Mouse (Mus musculus) cerebellum, adult 2 months (tissue): ENCODE measurements around the gene Enpp6. TPM values are rescaled to one million over a fixed set of nuclear protein-coding genes. Genes with fewer than 3 reads are reported as not detected.

Source experiments
- DNase-seq, 2 experiments: peaks; one replicate each; pipeline ENCODE4 v3.0.0; 2021
- H3K27ac ChIP-seq: fragments of 200-500 bp; 2 replicates; pipeline ENCODE4 v1.5.1; 2012; ENCODE audit warnings: low read length, control low read depth, inconsistent platforms; ENCODE audit not compliant: insufficient read depth
- H3K27me3 ChIP-seq: fragments of 200-500 bp; 2 replicates; pipeline ENCODE4 v1.6.1; 2012; ENCODE audit warnings: inconsistent platforms, mild to moderate bottlenecking, low read length, moderate library complexity; ENCODE audit not compliant: control insufficient read depth, insufficient read depth
- H3K4me1 ChIP-seq: fragments of 200-500 bp; 2 replicates; pipeline ENCODE4 v1.6.1; 2011; ENCODE audit warnings: low read length; ENCODE audit not compliant: control insufficient read depth, insufficient read depth
- H3K4me3 ChIP-seq: fragments of 200-500 bp; replicated peaks from 2 replicates; pipeline ENCODE3; 2011; ENCODE audit warnings: mild to moderate bottlenecking, low read depth, low read length, control low read depth; ENCODE audit not compliant: insufficient read depth
- CTCF ChIP-seq: fragments of 200-500 bp; IDR thresholded peaks from 2 replicates; pipeline ENCODE4 v1.5.1; 2011; ENCODE audit warnings: low read depth, mild to moderate bottlenecking, control low read depth, low read length, moderate library complexity, borderline replicate concordance; ENCODE audit not compliant: insufficient read depth
- POLR2A ChIP-seq: fragments of 200-500 bp; IDR thresholded peaks from 2 replicates; pipeline ENCODE4 v1.6.1; 2011; ENCODE audit warnings: low read length, control low read depth, borderline replicate concordance; ENCODE audit not compliant: insufficient read depth
- WGBS: fragments of 180-500 bp; shearing (Covaris S2); methylation state at CpG from one replicate; pipeline ENCODE4 v1.1.7; 2018; 5-methylcytosine and 5-hydroxymethylcytosine counted together
- polyA plus RNA-seq: library from polyadenylated mRNA; depleted of rRNA; stranded (reverse); fragments of >200 nt; gene quantifications from 2 replicates; pipeline ENCODE4 v1.2.3, GENCODE M21; 2012

The Enpp6 gene
- polyA plus RNA-seq, 1 experiment = 20.6 TPM

DNA sequence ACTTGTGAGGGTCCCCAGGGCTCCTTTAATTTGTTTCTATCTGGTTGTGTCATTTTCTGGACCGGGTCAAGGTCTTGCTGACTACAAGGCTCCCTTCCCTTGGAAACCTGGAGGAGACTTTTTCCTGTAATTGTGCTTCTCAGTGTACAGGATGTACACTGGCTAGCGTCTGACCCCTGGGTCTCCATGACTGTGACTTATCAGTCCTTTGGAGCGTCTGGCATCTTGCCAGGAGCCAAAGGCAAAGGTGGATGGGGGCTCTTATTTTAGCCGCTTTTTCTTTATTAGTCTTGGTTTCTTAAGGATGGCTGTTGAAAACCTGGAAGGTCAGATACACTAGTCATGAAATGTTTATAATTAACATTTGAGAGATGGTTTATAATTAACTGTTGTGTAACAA is 3.9 kb upstream of the Enpp6 start:
- H3K27ac ChIP-seq = no peak overlapping the region
- TF ChIP-seq POLR2A (no peak), CTCF (no peak)
- no peak overlapping the region for H3K4me3 ChIP-seq
- no peaks in the 10 kb centered on the region for H3K27me3 ChIP-seq
- H3K4me1 ChIP-seq = no peaks in the 10 kb centered on the region
- DNase-seq = no peak
- 72% methylated on average over 4 of the region's 4 CpGs for WGBS

DNA sequence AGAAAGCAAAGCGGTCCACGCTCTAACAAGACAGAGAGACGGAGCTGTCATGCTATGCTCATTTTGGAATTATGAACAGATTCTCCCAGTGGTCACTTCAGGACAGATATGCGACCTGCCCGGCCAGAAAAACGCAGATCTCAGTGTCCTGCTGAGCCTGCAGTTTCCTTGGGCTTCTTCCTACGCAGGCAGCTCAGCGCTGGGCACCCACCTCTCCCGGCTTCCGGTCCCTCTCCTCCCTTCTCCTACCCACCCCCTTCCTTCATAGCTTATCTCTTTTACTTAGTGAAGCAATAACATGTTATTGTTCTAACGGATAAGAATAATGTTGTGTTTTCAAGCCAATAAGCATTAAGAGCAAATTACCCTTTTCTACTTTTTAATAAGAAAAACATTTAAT is 2.0 kb upstream of the Enpp6 start:
- whole genome bisulfite sequencing = 66% methylated on average over 11 of the region's 11 CpGs
- Histone ChIP-seq H3K4me1 (no peaks in the 10 kb centered on the region), H3K4me3 (no peak overlapping the region), H3K27me3 (no peaks in the 10 kb centered on the region), H3K27ac (no peak overlapping the region)
- no peak for DNase-seq
- TF ChIP-seq POLR2A (no peak), CTCF (no peak)

DNA sequence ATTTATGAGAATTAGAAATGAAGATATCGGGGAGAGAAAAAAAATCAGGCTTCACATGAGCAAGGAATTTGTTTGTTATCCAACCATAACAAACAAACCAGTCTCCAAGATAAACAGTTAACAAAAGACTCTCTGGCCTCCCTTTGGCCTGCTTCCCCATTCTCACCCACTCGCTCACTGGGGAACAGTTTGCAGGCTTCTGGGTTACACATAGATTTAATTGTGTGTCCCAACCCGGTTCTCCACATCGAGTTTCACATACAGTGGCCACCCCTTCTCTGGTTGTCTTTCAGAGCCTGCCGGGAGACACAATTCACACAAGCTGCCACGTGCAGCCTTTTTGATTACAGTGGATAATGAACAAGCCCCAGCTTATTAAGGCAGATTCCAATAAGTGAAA is 1.7 kb downstream of the Enpp6 start:
- Histone ChIP-seq H3K27me3 (no peaks in the 10 kb centered on the region), H3K4me1 (no peaks in the 10 kb centered on the region), H3K27ac (no peak overlapping the region), H3K4me3 (no peak overlapping the region)
- WGBS = 63% methylated on average over 6 of the region's 6 CpGs
- no peak for DNase-seq
- no peak for TF ChIP-seq POLR2A
- TF ChIP-seq CTCF = no peak

DNA sequence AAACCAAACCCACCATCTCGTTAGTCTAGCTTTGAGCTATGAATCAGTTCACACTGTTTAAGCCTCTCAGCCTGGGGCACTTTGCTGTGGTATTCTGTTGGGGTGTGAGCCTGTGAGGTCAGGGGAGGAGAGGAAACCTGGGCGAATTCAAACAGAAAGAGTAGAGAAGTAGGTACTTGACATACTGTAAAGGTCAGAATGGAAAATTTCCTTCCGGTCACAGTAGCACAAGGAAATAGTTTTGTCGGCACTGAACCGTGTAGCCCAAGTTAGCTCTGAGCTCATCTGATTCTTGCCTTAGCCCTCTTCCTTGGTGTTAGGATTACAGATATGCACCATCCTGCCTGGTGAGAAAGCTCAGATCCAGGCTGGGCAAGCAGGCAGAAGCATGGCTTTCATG is 4.4 kb downstream of the Enpp6 start:
- 88% methylated on average over 5 of the region's 5 CpGs for WGBS

DNA sequence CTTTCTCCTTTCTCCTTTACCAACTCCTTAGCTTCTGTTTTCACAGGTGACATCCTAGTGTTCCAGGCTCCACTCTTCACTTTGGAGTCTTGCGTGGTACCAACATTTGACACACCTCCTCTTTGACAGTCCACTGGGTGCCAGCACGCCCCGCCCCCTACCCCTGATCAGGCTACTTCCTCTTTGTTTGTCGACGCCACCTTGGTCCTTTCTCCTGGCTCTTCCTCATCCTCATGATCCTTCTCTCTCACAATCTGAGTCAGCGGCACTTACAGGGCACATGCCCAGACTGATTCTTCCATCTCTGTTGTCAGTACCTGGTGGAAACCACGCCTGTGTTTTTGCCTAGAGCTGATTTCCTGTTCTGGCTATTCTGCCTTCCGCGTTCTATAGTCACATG is 5.9 kb downstream of the Enpp6 start:
- no peaks in the 10 kb centered on the region for H3K27me3 ChIP-seq
- no peak overlapping the region for H3K4me3 ChIP-seq
- DNase-seq = no peak
- H3K4me1 ChIP-seq = no peaks in the 10 kb centered on the region
- 90% methylated on average over 9 of the region's 9 CpGs for WGBS
- no peak overlapping the region for H3K27ac ChIP-seq
- TF ChIP-seq POLR2A (no peak), CTCF (no peak)

More for the DNA sequence above, 4.4 kb downstream of the Enpp6 start:
- Histone ChIP-seq H3K27me3 (no peaks in the 10 kb centered on the region), H3K4me3 (no peak overlapping the region), H3K27ac (no peak overlapping the region), H3K4me1 (no peaks in the 10 kb centered on the region)
- TF ChIP-seq POLR2A (no peak), CTCF (no peak)
- DNase-seq = no peak

DNA sequence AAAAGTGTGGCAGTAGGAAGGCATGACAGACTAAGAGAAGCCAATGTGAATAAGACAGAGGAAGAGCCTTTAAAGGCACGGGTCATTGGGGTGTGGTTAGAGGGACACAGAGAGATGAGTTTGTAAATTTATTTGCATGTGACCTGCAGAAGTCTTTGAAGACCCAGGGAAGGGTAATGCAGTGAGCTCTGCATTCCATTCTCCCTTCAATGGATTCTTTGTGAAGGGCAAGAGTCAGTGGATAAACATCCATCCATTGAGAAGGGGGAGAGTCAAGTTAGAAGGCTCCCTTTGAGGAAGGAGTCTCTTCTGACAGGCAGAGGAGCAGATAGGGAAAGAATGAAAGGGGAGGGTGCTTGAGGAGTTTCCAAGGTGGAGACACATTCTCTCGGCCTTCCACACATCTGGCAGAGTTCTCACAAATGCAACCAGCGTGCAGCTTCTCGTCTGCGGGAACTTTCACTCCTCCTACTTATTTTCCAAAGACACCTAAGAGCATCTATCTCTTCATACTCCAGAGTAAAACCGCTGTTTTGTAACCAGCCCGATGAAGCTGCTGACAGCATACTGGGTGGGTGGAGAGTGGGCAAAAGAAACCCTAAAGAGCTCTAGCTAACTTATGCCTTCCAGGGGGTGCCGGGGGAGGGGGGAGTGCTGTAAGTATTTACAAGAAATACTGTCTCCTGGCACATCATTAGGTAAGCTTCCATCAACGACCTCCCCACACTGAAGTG is 9.4 kb downstream of the Enpp6 start:
- TF ChIP-seq POLR2A (no peak), CTCF (no peak)
- no peak for DNase-seq
- no peaks in the 10 kb centered on the region for H3K27me3 ChIP-seq
- no peak overlapping the region for H3K27ac ChIP-seq
- no peaks in the 10 kb centered on the region for H3K4me1 ChIP-seq
- no peak overlapping the region for H3K4me3 ChIP-seq
- WGBS = 67% methylated on average over 9 of the region's 9 CpGs

DNA sequence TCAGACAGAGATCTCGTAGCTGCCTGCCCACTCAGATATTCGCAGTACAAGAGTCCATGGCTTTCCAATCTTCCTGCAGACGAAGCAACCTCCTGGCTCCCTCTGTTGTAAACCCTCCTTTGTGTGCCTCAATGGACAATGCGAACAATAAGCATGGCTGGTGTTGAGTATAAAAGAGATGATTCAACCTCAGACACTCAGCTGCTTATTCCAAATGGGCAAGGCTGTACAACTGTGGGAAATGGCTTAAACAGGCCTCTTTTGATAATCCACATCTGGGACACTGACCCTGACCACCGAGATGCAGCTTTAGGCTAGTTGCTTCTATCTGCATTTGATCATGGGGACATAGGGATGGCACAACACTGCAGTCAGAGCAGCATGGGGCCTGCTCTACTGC is 19.0 kb downstream of the Enpp6 start:
- Histone ChIP-seq H3K4me1 (no peaks in the 10 kb centered on the region), H3K27me3 (no peaks in the 10 kb centered on the region), H3K27ac (no peak overlapping the region), H3K4me3 (no peak overlapping the region)
- TF ChIP-seq POLR2A (no peak), CTCF (no peak)
- 61% methylated on average over 5 of the region's 5 CpGs for whole genome bisulfite sequencing
- peak in 1 of 2 experiments; percentile 9 for DNase-seq

DNA sequence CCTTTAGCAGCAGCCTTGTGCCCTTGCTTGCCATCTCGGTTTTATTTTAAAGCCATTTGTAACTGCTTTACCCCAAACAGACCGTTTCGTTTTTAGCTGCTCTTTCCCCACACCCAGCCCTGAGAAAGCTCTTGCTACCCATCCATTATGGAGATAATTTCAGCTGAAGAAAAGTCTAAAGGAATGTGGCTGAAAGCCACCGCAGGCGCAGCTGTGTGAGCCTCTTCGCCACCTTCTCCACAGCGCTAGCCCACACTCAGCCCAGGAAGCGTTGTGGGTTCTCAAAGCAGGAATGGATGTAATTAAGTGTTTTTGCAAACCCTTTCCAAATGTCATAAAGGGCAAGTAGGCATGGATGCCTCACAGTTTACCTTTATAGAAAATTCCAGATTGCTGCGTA is 20.1 kb downstream of the Enpp6 start:
- TF ChIP-seq POLR2A (no peak), CTCF (no peak)
- 83% methylated on average over 9 of the region's 9 CpGs for WGBS
- no peak for DNase-seq

More for the DNA sequence above, 20.1 kb downstream of the Enpp6 start:
- Histone ChIP-seq H3K27ac (no peak overlapping the region), H3K4me1 (no peaks in the 10 kb centered on the region), H3K27me3 (no peaks in the 10 kb centered on the region), H3K4me3 (no peak overlapping the region)
